Mouse (Mus musculus) urinary bladder, adult 18-20 months (tissue): ENCODE data around the gene Taar2.

Experiments
- DNase-seq, 2 experiments: peaks; one replicate each; pipeline ENCODE4 v3.0.0; 2022; ENCODE audit warnings: low spot score in 2 of 2, mixed read lengths in 2 of 2

Gene Taar2

DNA sequence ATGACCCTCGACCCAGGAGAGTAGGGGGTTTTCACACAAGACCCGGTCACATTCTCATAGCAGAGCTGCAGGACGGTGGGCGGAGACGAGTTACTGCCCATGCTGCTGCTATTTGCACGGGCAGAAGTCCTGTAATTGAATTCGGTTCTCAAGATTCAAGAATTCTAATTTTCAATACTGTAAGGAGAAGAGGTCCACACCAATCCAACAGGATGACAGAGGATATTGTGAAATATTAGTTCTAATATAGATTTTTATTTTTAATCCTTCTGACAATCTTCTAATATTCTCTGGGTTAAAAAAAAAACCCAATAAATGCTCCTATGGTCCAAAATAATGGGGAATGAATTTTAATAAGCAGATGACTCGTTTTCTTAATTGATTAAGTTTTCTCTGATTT is 47.2 kb downstream of the Taar2 start, which contains the start of gene Taar6:
Gene Taar6, minus strand, starts transcription at position 101 of the 400 bp plus-strand sequence.
- no peak for DNase-seq

DNA sequence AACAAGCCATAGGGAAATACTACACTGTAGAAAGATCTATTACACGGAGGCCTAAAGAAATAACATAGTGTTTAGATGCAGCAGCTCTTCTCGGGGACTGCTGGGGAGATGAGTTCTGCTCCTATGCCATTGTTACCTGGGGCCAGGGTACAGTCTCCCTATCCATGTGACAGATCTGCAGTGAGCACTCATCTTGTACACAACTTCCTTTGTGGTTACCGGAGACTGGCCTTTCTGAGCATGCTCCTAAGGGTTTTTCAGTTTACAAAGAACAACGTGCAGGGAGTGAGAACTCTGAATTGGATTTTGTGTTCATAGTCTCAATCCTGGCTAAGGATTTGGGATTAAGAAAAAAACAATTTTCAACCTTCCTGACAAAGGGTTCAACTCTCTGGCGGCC is 48.0 kb downstream of the Taar2 start:
- DNase-seq = no peak
